Mouse (Mus musculus) layer of hippocampus, postnatal 25 days (tissue): Measurements from ENCODE around the gene Kansl1l. TPM values are rescaled to one million over a fixed set of nuclear protein-coding genes. Genes with fewer than 3 reads are reported as not detected.

ENCODE experiments used
- DNase-seq, 2 experiments: peaks; one replicate each; pipeline ENCODE4 v3.0.0; 2022; ENCODE audit warnings: mixed read lengths in 2 of 2, low spot score in 1 of 2; ENCODE audit errors: extremely low spot score in 1 of 2
- total RNA-seq, 2 experiments: library from RNA; stranded (reverse); gene quantifications; 2 replicates each; pipeline ENCODE4 v1.2.3; 2021

Kansl1l gene
- total RNA-seq, 2 experiments from 2014 or later, result 17.3 to 17.8 TPM

GRCm38 (mm10) chr1:66820241-66820640, 2.9 kb upstream of the Kansl1l start:
- DNase-seq, result no peak

DNA sequence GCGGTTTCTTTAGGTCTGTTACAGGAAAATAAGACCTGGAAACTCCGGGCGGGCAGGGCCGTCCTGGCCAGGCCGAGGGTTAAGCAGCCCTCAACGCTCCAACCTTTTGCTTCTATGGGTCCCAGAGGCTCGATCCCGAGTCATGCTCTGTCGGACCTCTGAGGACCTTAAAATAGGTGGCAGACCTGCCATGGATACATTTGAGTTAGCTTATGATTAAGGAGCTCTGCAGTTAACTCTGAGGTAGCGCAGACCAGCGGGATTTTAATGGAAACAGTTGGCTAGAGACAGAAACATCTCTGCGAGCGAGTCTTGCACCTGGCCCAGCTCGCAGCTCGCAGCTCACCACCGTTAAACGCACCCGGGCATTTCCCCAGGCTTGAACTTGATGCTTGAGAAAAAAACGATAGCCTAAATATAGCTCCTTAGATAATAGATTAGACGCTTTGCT, 528 bp upstream of the Kansl1l start:
- DNase-seq, result no peak

GRCm38 (mm10) chr1:66816837-66817452, 417 bp downstream of the Kansl1l start:
- DNase-seq, result peak; percentile 98 to 99

GRCm38 (mm10) chr1:66815941-66816777, 1.2 kb downstream of the Kansl1l start:
- peak; percentile 51 to 65 for DNase-seq

DNA sequence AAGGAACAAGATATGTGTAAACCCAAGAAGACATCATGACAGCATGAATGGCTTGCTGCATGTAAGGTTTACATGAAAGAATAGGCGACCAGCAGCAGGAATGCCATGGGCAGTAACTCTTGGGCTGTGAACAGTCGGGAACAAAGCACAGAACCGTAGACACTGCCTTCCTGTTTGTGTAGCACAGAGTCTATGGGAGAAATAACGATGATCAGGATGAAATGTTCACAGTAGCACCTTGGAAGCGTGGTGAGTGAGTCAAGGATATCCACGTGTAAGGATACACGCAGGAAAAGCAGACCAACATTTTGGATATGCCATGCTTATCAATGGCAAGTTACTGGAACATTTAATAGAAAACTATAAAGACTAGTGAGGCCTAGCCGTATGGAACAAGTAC, 2.6 kb downstream of the Kansl1l start:
- DNase-seq, result no peak

GRCm38 (mm10) chr1:66813191-66813590, 4.2 kb downstream of the Kansl1l start:
- no peak for DNase-seq

GRCm38 (mm10) chr1:66806821-66807220, 10.5 kb downstream of the Kansl1l start:
- DNase-seq, result no peak

DNA sequence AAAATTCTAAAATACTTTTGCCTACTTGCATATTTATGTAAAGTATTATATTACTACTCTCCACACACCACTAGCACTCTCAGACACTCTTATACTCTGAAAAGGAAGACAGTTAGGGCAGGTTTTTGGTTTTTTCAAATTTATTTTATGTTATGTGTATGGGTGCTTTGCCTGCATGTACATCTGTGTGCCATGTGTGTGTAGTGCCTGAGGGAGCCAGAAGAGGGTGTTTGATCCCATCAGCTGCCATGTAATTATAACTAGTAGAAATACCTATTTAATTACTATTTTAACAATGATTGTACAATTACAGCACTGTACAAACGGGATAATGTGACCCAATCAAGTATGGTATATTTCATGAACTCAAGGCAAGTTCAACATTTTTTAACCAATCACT, 12.0 kb downstream of the Kansl1l start:
- DNase-seq, result no peak

DNA sequence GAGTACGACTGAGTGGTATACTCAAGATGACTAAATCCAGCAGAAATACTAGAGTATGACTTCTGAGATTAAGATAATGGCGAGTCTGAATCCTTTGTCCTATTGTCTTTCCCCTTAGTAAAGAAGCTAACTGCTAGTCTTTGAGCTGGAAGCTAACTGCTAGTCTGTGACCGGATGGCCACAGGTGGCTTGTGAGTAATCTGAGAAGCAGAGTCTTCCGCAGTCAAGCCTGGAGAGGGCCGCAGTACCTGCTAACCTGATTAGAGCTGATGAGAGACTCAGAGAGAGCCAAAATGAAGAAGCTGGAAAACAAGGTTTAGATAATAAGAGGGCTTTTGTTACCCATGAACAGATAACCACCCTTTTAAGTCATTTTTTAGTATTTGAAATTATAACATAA, 12.7 kb downstream of the Kansl1l start:
- DNase-seq, result no peak

DNA sequence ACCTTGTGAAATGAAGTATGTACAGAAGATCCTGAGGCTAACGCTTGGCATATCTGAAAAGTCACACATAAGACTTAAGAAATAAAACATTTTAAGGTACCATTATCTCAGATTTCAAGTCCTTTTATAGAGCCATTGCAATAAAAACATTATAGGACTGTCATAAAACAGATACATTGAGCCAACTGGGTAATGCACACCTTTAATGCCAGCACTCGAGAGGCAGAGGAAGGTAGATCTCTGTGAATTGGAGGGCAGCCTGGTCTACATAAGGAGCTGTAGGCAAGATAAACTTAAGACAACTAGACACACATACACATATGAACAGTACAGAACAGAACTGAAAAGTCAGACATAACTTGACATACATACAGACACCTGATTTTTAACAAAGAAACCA, 19.4 kb downstream of the Kansl1l start:
- DNase-seq, result no peak

GRCm38 (mm10) chr1:66792838-66793466, 24.4 kb downstream of the Kansl1l start:
- DNase-seq, result no peak

GRCm38 (mm10) chr1:66782296-66782695, 35.1 kb downstream of the Kansl1l start:
- DNase-seq, result no peak

GRCm38 (mm10) chr1:66781027-66781426, 36.3 kb downstream of the Kansl1l start:
- no peak for DNase-seq

GRCm38 (mm10) chr1:66778798-66779197, 38.6 kb downstream of the Kansl1l start:
- no peak for DNase-seq

DNA sequence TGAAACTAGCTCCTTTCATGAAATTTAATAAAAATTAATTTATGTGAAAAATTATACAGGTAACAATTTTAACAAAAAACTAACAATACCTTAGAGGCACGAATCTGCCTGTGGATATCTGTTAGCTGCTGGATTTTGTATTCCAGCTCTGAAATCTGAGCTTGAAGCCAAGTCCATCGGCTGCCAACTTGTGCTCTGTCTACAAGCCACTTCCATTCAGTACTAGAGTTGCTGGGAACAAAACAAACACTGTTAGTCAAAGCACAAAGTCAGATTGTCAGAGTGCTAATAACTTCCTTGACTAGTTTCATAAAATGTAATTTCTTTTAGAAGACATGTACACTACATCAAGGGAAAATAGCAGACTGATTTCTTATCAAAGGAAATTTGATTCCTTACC, 39.5 kb downstream of the Kansl1l start:
- DNase-seq, result peak in 1 of 2 experiments; percentile 10

- no peak for DNase-seq
Observed at GRCm38 (mm10) chr1:66768764-66769163, 48.6 kb downstream of the Kansl1l start.

- no peak for DNase-seq
Observed at GRCm38 (mm10) chr1:66730581-66730980, 86.8 kb downstream of the Kansl1l start.

GRCm38 (mm10) chr1:66712859-66713258, 104.5 kb downstream of the Kansl1l start:
- no peak for DNase-seq

GRCm38 (mm10) chr1:66704523-66704922, 112.8 kb downstream of the Kansl1l start:
- DNase-seq, result no peak

DNA sequence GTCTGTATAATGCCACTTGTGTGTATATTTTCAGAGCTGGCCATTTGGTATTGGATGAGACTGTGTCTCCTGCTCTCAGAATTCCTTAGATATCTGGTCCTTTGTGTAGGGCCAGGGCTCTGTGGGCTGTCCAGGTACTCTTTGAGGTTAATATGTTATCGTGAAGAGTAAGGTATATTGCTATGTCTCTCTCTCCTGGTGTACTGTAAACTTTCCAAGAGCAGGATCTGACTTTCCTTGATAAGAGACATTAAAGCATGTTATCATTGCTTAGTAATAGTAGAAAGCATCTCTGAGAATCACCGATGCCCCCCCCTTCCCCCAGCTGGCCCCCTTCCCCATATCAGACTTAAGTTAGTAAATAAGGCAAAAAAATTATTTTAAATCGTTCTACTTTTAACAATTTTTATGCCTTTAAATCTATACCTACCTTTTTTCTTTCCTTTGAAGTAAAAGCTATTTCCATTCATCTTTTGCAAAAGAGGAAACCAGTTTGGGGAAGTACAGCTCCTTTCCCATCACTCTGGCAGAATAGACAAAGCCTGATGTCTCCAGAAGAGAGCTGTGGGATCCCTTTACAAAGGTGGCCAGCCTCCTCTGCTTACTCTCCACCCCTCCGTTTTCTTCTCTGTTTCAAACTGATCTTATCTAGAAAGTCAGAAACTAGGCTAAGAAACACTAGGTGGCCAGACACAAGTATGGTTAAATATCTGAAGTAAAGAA, 114.6 kb downstream of the Kansl1l start:
- no peak for DNase-seq

DNA sequence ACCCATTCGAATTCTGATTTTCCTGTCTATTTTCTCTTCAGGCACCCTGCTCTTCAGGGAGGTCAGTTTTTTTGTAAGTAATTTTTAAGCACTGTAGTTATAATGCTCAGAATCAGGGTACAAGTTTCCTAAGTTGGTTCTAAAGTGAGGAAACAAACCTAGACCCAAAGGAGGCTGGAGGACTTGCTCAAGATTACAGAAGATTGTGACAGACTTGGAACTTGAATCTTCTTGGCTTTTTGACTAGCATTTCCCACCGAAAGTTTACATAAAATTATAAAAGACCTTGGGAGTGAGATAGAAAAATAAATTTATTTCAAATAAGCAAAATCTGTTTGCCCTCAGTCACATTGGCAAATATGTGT, 115.8 kb downstream of the Kansl1l start:
- no peak for DNase-seq
